Mouse (Mus musculus) spleen, adult 2 months (tissue): ENCODE results near the gene Sprr1b.

Experiments
- CTCF ChIP-seq: fragments of 200-500 bp; IDR thresholded peaks from 2 replicates; pipeline ENCODE4 v1.5.1; 2011; ENCODE audit warnings: mild to moderate bottlenecking, inconsistent platforms; ENCODE audit not compliant: insufficient read depth, insufficient read length, insufficient replicate concordance; ENCODE audit errors: extremely low read depth
- POLR2A ChIP-seq: fragments of 200-500 bp; IDR thresholded peaks from 2 replicates; pipeline ENCODE4 v1.6.1; 2011; ENCODE audit warnings: low read depth, low read length, inconsistent platforms

DNA sequence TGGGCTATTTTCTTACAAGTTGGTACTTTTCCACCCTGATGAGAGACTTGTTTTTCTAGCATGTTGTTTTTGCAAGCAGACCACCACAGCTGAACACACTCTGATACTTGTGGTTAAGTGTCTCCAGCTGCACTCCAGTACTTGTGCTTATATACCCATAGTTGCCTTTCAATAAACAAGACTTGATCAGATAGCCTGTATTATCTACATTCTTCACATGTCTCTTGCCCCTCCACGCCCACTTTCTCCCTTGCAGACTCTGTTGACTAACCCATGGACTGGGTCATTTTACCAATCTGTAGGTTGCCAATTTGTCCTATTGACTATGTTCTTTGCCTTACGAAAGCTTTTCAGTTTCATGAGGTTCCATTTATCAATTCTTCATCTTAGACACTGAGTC is 31.5 kb upstream of the Sprr1b start:
- TF ChIP-seq CTCF: no peak
- TF ChIP-seq POLR2A: no peak
